9 mouse cellular contexts compared by ENCODE assay signal in genomic region chr7:101650565-101650964, GRCm38 (mm10). TPM values are rescaled to one million over a fixed set of nuclear protein-coding genes. Genes with fewer than 3 reads are reported as not detected.
DNase-seq lines count a peak whose midpoint lies in the region; ATAC-seq lines count a peak whose summit lies in the region.
"Had no signal": no experiment of that assay in that cellular context is flagged by ENCODE, and none has a peak within 500 bp of the region (broad histone marks: within the 10 kb centered on the region; RNA-seq: fewer than 3 reads in every experiment).

No protein-coding gene starts in this region.

- H3K27ac ChIP-seq in embryonic facial prominence, embryonic 11.5 days (replicated peaks; ENCODE audit: low read depth, low read length) = no peak overlapping the region
- no peak overlapping the region for H3K27ac ChIP-seq in neural tube, embryonic 15.5 days (replicated peaks)
- H3K27ac ChIP-seq: stomach, embryonic 15.5 days had no signal

- peak; percentile 33 to 47 for DNase-seq in cerebellum, postnatal 10 days
- DNase-seq in cerebellum, adult 18-20 months = no peak
- DNase-seq in left cerebral cortex, postnatal 14 days (ENCODE audit: low spot score in 2 of 2) = peak; percentile 43 to 49
- no peak for DNase-seq in left cerebral cortex, postnatal 36 days (ENCODE audit: low spot score in 2 of 2)
- DNase-seq in CD4-positive helper T cell, adult 2 months (ENCODE audit: low read depth, low spot score) = peak; percentile 45
- DNase-seq in embryonic facial prominence, embryonic 11.5 days (ENCODE audit: low spot score) = peak; percentile 38
- no peak for DNase-seq in gastrocnemius, adult 8-10 months (ENCODE audit: low spot score in 2 of 2)

- no peak for ATAC-seq in embryonic facial prominence, embryonic 11.5 days (replicated peaks; ENCODE audit: insufficient number of reproducible peaks, low FRiP score, low TSS enrichment, low read depth)
- no peak for ATAC-seq in neural tube, embryonic 15.5 days (ENCODE audit: low FRiP score)

- no peaks in the 10 kb centered on the region for H3K9me3 ChIP-seq in embryonic facial prominence, embryonic 11.5 days (replicated peaks; ENCODE audit: control insufficient read depth, low read length)
- no peaks in the 10 kb centered on the region for H3K9me3 ChIP-seq in neural tube, embryonic 15.5 days (replicated peaks)
- H3K9me3 ChIP-seq: stomach, embryonic 15.5 days had no signal

- no peak overlapping the region for H3K4me3 ChIP-seq in embryonic facial prominence, embryonic 11.5 days (ENCODE audit: low read depth, low read length)
- H3K4me3 ChIP-seq in neural tube, embryonic 15.5 days (replicated peaks) = no peak overlapping the region
- H3K4me3 ChIP-seq: stomach, embryonic 15.5 days had no signal

- no peak overlapping the region for H3K9ac ChIP-seq in embryonic facial prominence, embryonic 11.5 days (replicated peaks; ENCODE audit: low read length)
- H3K9ac ChIP-seq in neural tube, embryonic 15.5 days (replicated peaks) = no peak overlapping the region
- H3K9ac ChIP-seq: stomach, embryonic 15.5 days had no signal

- 21% methylated on average over 3 of the region's 3 CpGs for WGBS in embryonic facial prominence, embryonic 11.5 days
- 27% methylated on average over 3 of the region's 3 CpGs for WGBS in neural tube, embryonic 15.5 days

- H3K4me2 ChIP-seq in embryonic facial prominence, embryonic 11.5 days (ENCODE audit: low read depth, low read length) = no peak overlapping the region
- no peak overlapping the region for H3K4me2 ChIP-seq in neural tube, embryonic 15.5 days
- H3K4me2 ChIP-seq: stomach, embryonic 15.5 days had no signal

- no peaks in the 10 kb centered on the region for H3K4me1 ChIP-seq in embryonic facial prominence, embryonic 11.5 days (ENCODE audit: control insufficient read depth, insufficient read depth, low read length)
- no peaks in the 10 kb centered on the region for H3K4me1 ChIP-seq in neural tube, embryonic 15.5 days
- H3K4me1 ChIP-seq: stomach, embryonic 15.5 days had no signal

- H3K27me3 ChIP-seq in embryonic facial prominence, embryonic 11.5 days (ENCODE audit: control insufficient read depth, insufficient read depth, low read length) = no peaks in the 10 kb centered on the region
- no peaks in the 10 kb centered on the region for H3K27me3 ChIP-seq in neural tube, embryonic 15.5 days (replicated peaks)
- H3K27me3 ChIP-seq: stomach, embryonic 15.5 days had no signal

- intact Hi-C loops in left cerebral cortex, postnatal 14 days (cut with DNase I) = loop anchor here (5.0 to 10.0 kb wide), 3 partner anchors 427 to 764 kb away; no protein-coding TSS in a partner anchor
- intact Hi-C loops in left cerebral cortex, postnatal 36 days (cut with DNase I) = loop anchor here (5.0 kb wide), 1 partner anchor 427 kb away; no protein-coding TSS in a partner anchor

- no peaks in the 10 kb centered on the region for H3K36me3 ChIP-seq in embryonic facial prominence, embryonic 11.5 days (replicated peaks; ENCODE audit: control insufficient read depth, insufficient read depth, low read depth, low read length)
- no peaks in the 10 kb centered on the region for H3K36me3 ChIP-seq in neural tube, embryonic 15.5 days
- H3K36me3 ChIP-seq: stomach, embryonic 15.5 days had no signal

RNA-seq across cellular contexts. Expression of gene Clpb, which starts 12.9 kb away (rescaled TPM):
- total RNA-seq in left cerebral cortex, postnatal 14 days (2021) = 10 to 100 TPM; 47.6 to 50.4 TPM
- 10 to 100 TPM; 55.2 to 60.3 TPM for total RNA-seq in left cerebral cortex, postnatal 36 days (2021)
- polyA plus RNA-seq in embryonic facial prominence, embryonic 11.5 days (2014; fragmentation: Nextera tagmentation; extraction: Ambion mirVana) = 35.8 and 38.4 TPM in 2 replicates
- polyA plus RNA-seq in neural tube, embryonic 15.5 days (2015; fragmentation: Nextera tagmentation; extraction: Ambion mirVana) = 39.8 and 42.8 TPM in 2 replicates
- 10 to 100 TPM; 60.4 to 77.8 (median 69.2) TPM for total RNA-seq in gastrocnemius, adult 8-10 months (2022)

Comparison
In these comparisons a context has a peak if more than half of its experiments do, and no peak if none do; other contexts are left out.
1. DNase-seq: peak in cerebellum, postnatal 10 days (2 of 2), left cerebral cortex, postnatal 14 days (2 of 2), CD4-positive helper T cell, adult 2 months (single experiment) and embryonic facial prominence, embryonic 11.5 days (single experiment); none in cerebellum, adult 18-20 months (0 of 2), left cerebral cortex, postnatal 36 days (0 of 2) and gastrocnemius, adult 8-10 months (0 of 2).